Mouse (Mus musculus): ENCODE data around the gene Vmn2r120.
"Not testable (repeated sequence)": the region's sequence is repeated elsewhere in the genome, so short reads cannot be mapped to it uniquely, and the experiment has no call there.

The Vmn2r120 gene

DNA sequence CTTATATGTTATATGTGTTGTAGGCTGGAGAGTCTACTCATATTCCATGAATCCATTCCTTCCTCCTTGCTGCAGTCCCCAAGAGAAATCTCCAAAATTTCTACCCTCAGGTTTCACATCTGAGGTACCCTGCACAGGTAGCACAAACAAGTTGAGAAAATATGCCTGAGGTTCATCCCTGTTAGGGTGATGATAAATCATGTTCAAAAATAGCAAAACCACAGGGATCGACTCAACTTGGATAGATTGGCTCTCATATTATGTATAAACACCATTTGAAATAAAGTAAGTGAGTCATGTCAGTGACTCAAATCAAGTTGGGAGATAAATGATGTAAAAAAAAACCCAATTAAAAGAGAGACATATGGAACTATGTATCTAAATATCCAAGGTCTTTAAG is at the start of gene Vmn2r120:
Gene Vmn2r120, minus strand, starts transcription at position 101 of the 400 bp plus-strand sequence.
- DNase-seq = no peak

DNA sequence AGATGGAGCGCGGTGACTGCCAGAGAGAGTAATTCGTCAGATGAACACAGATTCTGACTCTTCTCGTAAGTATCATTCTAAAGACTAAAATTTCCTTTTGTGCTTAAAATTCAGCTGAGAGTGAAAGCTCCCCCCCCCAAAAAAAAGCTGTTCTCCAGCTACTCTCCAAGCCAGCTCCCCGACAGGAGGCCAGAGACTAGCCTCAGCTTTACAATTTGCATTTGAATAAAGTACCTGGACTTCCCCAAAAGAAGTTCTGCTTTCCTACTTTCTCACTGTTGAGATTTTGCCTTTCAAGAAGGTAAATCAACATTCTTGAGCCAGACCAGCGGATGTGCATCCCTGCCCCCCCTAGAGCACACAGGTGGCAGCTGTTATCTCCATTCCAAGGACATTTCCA is 42.0 kb upstream of the Vmn2r120 start:
- DNase-seq = not testable (repeated sequence)

DNA sequence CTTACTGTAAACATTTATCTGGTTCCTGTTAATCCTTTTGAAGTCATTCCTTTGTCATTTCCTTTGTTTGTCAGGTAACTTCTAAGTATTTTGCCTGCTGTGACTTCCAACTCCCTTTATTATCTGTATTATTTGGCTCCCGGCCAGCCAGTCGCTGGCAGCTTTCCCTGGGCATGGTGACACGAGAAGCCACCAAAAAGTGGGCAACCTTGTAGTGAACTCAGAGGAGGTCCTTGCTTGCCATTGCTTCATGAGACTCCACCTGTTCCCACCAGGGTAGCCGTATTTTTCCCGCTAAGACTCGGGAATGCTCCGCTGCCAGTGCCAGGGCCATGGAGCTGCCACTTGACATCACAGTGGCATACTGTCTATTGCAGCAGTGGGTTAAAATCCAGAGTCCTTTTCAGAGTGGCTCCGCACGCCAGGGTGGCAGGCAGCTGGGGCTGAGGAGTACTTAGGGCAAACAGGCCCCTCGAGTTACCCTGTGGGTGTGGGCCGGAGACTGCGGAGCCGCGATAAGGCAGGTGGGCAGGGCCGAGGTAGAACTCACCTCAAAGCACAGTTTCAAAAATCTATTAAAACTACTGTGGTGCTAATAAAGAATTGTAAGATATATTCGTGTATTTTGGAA is 28.9 kb upstream of the Vmn2r120 start:
- DNase-seq = no peak

Measured in cerebellum, postnatal 36 days (tissue).